In genomic region chr14:76781524-76781880, GRCm38 (mm10) we compare ENCODE assay signal across 10 mouse cellular contexts.
A peak's percentile ranks its signal among the peaks of the same experiment; 100 is the strongest.
DNase-seq lines count a peak whose midpoint lies in the region; ATAC-seq and TF ChIP-seq lines count a peak whose summit lies in the region.
"Had no signal": no experiment of that assay in that cellular context is flagged by ENCODE, and none has a peak within 500 bp of the region (broad histone marks: within the 10 kb centered on the region; RNA-seq: fewer than 3 reads in every experiment).

No protein-coding gene starts in this region.

- H3K9me3 ChIP-seq in forebrain, embryonic 15.5 days, result no peaks in the 10 kb centered on the region
- H3K9me3 ChIP-seq in forebrain, embryonic 16.5 days (ENCODE audit: control insufficient read depth, low read length), result no peaks in the 10 kb centered on the region
- H3K9me3 ChIP-seq in midbrain, embryonic 10.5 days (replicated peaks), result no peaks in the 10 kb centered on the region
- H3K9me3 ChIP-seq in midbrain, postnatal 0 days (ENCODE audit: low read length), result no peaks in the 10 kb centered on the region
- H3K9me3 ChIP-seq: limb, embryonic 13.5 days had no signal

- H3K4me2 ChIP-seq in forebrain, embryonic 15.5 days (replicated peaks), result no peak overlapping the region
- H3K4me2 ChIP-seq in forebrain, embryonic 16.5 days (ENCODE audit: low read length), result no peak overlapping the region
- no peak overlapping the region for H3K4me2 ChIP-seq in midbrain, postnatal 0 days (ENCODE audit: low read depth, low read length, poor library complexity, severe bottlenecking)
- H3K4me2 ChIP-seq: limb, embryonic 13.5 days had no signal

- no peak for TF ChIP-seq CTCF in midbrain, postnatal 0 days (IDR thresholded peaks at IDR 0.05)

- ATAC-seq in forebrain, embryonic 15.5 days (replicated peaks), result no peak
- ATAC-seq in forebrain, embryonic 16.5 days, result no peak
- ATAC-seq in midbrain, postnatal 0 days (ENCODE audit: low FRiP score), result no peak
- ATAC-seq in megakaryocyte progenitor cell, adult 5-6 weeks (replicated peaks; ENCODE audit: poor library complexity), result peak; percentile 59
- no peak for ATAC-seq in frontal cortex, adult (ENCODE audit: low TSS enrichment)

- H3K27me3 ChIP-seq in forebrain, embryonic 15.5 days, result no peaks in the 10 kb centered on the region
- H3K27me3 ChIP-seq in forebrain, embryonic 16.5 days (replicated peaks; ENCODE audit: control insufficient read depth, insufficient read depth, low read length), result no peaks in the 10 kb centered on the region
- peaks cover 11% of the 10 kb centered on the region for H3K27me3 ChIP-seq in midbrain, embryonic 10.5 days (ENCODE audit: low read depth, poor library complexity, severe bottlenecking)
- H3K27me3 ChIP-seq in midbrain, postnatal 0 days (ENCODE audit: insufficient read depth, low read length), result no peaks in the 10 kb centered on the region
- H3K27me3 ChIP-seq: limb, embryonic 13.5 days had no signal

- no peak for DNase-seq in midbrain, embryonic 10.5 days (ENCODE audit: low spot score)
- DNase-seq in midbrain, postnatal 0 days (ENCODE audit: low spot score), result no peak
- DNase-seq in thymus, postnatal 14 days, result peak; percentile 42
- DNase-seq in spleen, postnatal 14 days (ENCODE audit: low spot score in 2 of 2), result no peak
- DNase-seq: embryo, embryonic 11 days had no signal

- H3K36me3 ChIP-seq in forebrain, embryonic 15.5 days, result no peaks in the 10 kb centered on the region
- no peaks in the 10 kb centered on the region for H3K36me3 ChIP-seq in forebrain, embryonic 16.5 days (ENCODE audit: control insufficient read depth, insufficient read depth)
- H3K36me3 ChIP-seq in midbrain, embryonic 10.5 days, result no peaks in the 10 kb centered on the region
- H3K36me3 ChIP-seq in midbrain, postnatal 0 days (ENCODE audit: insufficient read depth, low read length), result no peaks in the 10 kb centered on the region
- H3K36me3 ChIP-seq: limb, embryonic 13.5 days had no signal

- WGBS in forebrain, embryonic 15.5 days, result 69% methylated on average over 3 of the region's 3 CpGs
- WGBS in forebrain, embryonic 16.5 days, result 73% methylated on average over 3 of the region's 3 CpGs
- WGBS in midbrain, embryonic 10.5 days, result 85% methylated on average over 3 of the region's 3 CpGs
- 69% methylated on average over 3 of the region's 3 CpGs for WGBS in midbrain, postnatal 0 days

- H3K4me3 ChIP-seq in forebrain, embryonic 15.5 days, result no peak overlapping the region
- H3K4me3 ChIP-seq in forebrain, embryonic 16.5 days (replicated peaks; ENCODE audit: low read length), result no peak overlapping the region
- H3K4me3 ChIP-seq in midbrain, embryonic 10.5 days, result no peak overlapping the region
- no peak overlapping the region for H3K4me3 ChIP-seq in midbrain, postnatal 0 days (ENCODE audit: low read depth, low read length)
- H3K4me3 ChIP-seq: limb, embryonic 13.5 days had no signal

- H3K4me1 ChIP-seq in forebrain, embryonic 15.5 days, result peaks cover 18% of the 10 kb centered on the region
- peaks cover 9% of the 10 kb centered on the region for H3K4me1 ChIP-seq in forebrain, embryonic 16.5 days (replicated peaks; ENCODE audit: control insufficient read depth, insufficient read depth, low read length)
- peaks cover 20% of the 10 kb centered on the region for H3K4me1 ChIP-seq in midbrain, embryonic 10.5 days
- H3K4me1 ChIP-seq in midbrain, postnatal 0 days (ENCODE audit: insufficient read depth, low read length), result no peaks in the 10 kb centered on the region

- no peak overlapping the region for H3K9ac ChIP-seq in forebrain, embryonic 15.5 days (replicated peaks)
- no peak overlapping the region for H3K9ac ChIP-seq in forebrain, embryonic 16.5 days (replicated peaks; ENCODE audit: low read depth, low read length)
- H3K9ac ChIP-seq in midbrain, postnatal 0 days (replicated peaks; ENCODE audit: low read length, poor library complexity, severe bottlenecking), result no peak overlapping the region
- H3K9ac ChIP-seq: limb, embryonic 13.5 days had no signal

- H3K27ac ChIP-seq in forebrain, embryonic 15.5 days (replicated peaks), result peak overlapping the region; percentile 32; the same call in 1 of the 2 replicates
- H3K27ac ChIP-seq in forebrain, embryonic 16.5 days (ENCODE audit: low read length), result no peak overlapping the region; the same call in 1 of the 2 replicates
- 0 out of 2 replicates have a peak overlapping the region, but pooled peaks have one; percentile 28 for H3K27ac ChIP-seq in midbrain, embryonic 10.5 days (replicated peaks)
- H3K27ac ChIP-seq in midbrain, postnatal 0 days (ENCODE audit: low read depth, low read length), result no peak overlapping the region
- H3K27ac ChIP-seq: limb, embryonic 13.5 days had no signal

Comparison
In these comparisons a context has a peak if more than half of its experiments do, and no peak if none do; other contexts are left out.
1. H3K27ac ChIP-seq: peak in forebrain, embryonic 15.5 days (single experiment) and midbrain, embryonic 10.5 days (single experiment); none in forebrain, embryonic 16.5 days (single experiment) and midbrain, postnatal 0 days (single experiment).